Mouse (Mus musculus): Measurements from ENCODE around the gene Rrp7a. TPM values are rescaled to one million over a fixed set of nuclear protein-coding genes. Genes with fewer than 3 reads are reported as not detected.
A peak's percentile ranks its signal among the peaks of the same experiment; 100 is the strongest.

The Rrp7a gene
- polyA plus RNA-seq, 1 experiment from 2014 or later: 72.7 TPM

GRCm38 (mm10) chr15:83099533-83100331, 22.9 kb downstream of the Rrp7a start:
- 2% methylated on average over 31 of the region's 31 CpGs for WGBS
- ATAC-seq (ENCODE audit: low FRiP score): peak; percentile 72
- Histone ChIP-seq H3K36me3 (no peaks in the 10 kb centered on the region), H3K4me2 (peak overlapping the region; percentile 59), H3K4me1 (replicated peaks) (peaks cover 19% of the 10 kb centered on the region), H3K27me3 (peaks cover 31% of the 10 kb centered on the region), H3K9ac (peak overlapping the region; percentile 66), H3K27ac (peak overlapping the region; percentile 15; the same call in 1 of the 2 replicates), H3K4me3 (peak overlapping the region; percentile 34), H3K9me3 (no peaks in the 10 kb centered on the region)

- no peaks in the 10 kb centered on the region for H3K36me3 ChIP-seq
- H3K4me1 ChIP-seq (replicated peaks): peaks cover 19% of the 10 kb centered on the region
- H3K27ac ChIP-seq: no peak overlapping the region
- no peak overlapping the region for H3K4me3 ChIP-seq
- ATAC-seq (ENCODE audit: low FRiP score): no peak
- no peak overlapping the region for H3K9ac ChIP-seq
- H3K4me2 ChIP-seq: no peak overlapping the region
- WGBS: 51% methylated on average over 2 of the region's 2 CpGs
- H3K9me3 ChIP-seq: no peaks in the 10 kb centered on the region
- peaks cover 21% of the 10 kb centered on the region for H3K27me3 ChIP-seq
Measured at GRCm38 (mm10) chr15:83095950-83096349, 26.7 kb downstream of the Rrp7a start.

GRCm38 (mm10) chr15:83093687-83094086, 28.9 kb downstream of the Rrp7a start:
- H3K27ac ChIP-seq: no peak overlapping the region
- no peak for ATAC-seq (ENCODE audit: low FRiP score)
- peaks cover 36% of the 10 kb centered on the region for H3K27me3 ChIP-seq
- H3K4me3 ChIP-seq: no peak overlapping the region
- H3K9me3 ChIP-seq: no peaks in the 10 kb centered on the region
- 79% methylated on average over 2 of the region's 2 CpGs for WGBS
- H3K9ac ChIP-seq: no peak overlapping the region
- H3K4me1 ChIP-seq (replicated peaks): peaks cover 12% of the 10 kb centered on the region
- H3K36me3 ChIP-seq: no peaks in the 10 kb centered on the region
- no peak overlapping the region for H3K4me2 ChIP-seq

- Histone ChIP-seq H3K27me3 (peaks cover 40% of the 10 kb centered on the region), H3K4me3 (no peak overlapping the region), H3K9me3 (no peaks in the 10 kb centered on the region), H3K36me3 (no peaks in the 10 kb centered on the region), H3K9ac (no peak overlapping the region), H3K4me1 (replicated peaks) (peaks cover 19% of the 10 kb centered on the region), H3K27ac (no peak overlapping the region), H3K4me2 (no peak overlapping the region)
- WGBS: 54% methylated on average over 3 of the region's 3 CpGs
- no peak for ATAC-seq (ENCODE audit: low FRiP score)
Measured at GRCm38 (mm10) chr15:83090874-83091273, 31.7 kb downstream of the Rrp7a start.

GRCm38 (mm10) chr15:83089429-83089605, 33.3 kb downstream of the Rrp7a start, which contains the start of gene Serhl:
Serhl (plus strand) TSS chr15:83089506.
- no peak for ATAC-seq (ENCODE audit: low FRiP score)
- Histone ChIP-seq H3K4me1 (replicated peaks) (peaks cover 23% of the 10 kb centered on the region), H3K4me3 (no peak within 1 kb of the TSS; the same call in 1 of the 2 replicates), H3K36me3 (no peaks in the 10 kb centered on the region), H3K4me2 (peak within 1 kb of the TSS; percentile 39), H3K9me3 (no peaks in the 10 kb centered on the region), H3K27ac (peak within 1 kb of the TSS; percentile 2; the same call in 1 of the 2 replicates), H3K9ac (0 out of 2 replicates have a peak within 1 kb of the TSS, but pooled peaks have one; percentile 49), H3K27me3 (peaks cover 46% of the 10 kb centered on the region)
- 15% methylated on average over 7 of the region's 7 CpGs for WGBS

- H3K9me3 ChIP-seq: no peaks in the 10 kb centered on the region
- WGBS: 5% methylated on average over 27 of the region's 27 CpGs
- H3K4me1 ChIP-seq (replicated peaks): peaks cover 28% of the 10 kb centered on the region
- no peak overlapping the region; the same call in 1 of the 2 replicates for H3K4me3 ChIP-seq
- H3K27me3 ChIP-seq: peaks cover 46% of the 10 kb centered on the region
- H3K4me2 ChIP-seq: peak overlapping the region; percentile 39
- no peak for ATAC-seq (ENCODE audit: low FRiP score)
- H3K36me3 ChIP-seq: no peaks in the 10 kb centered on the region
- peak overlapping the region; percentile 2; the same call in 1 of the 2 replicates for H3K27ac ChIP-seq
- 0 out of 2 replicates have a peak overlapping the region, but pooled peaks have one; percentile 49 for H3K9ac ChIP-seq
Measured at GRCm38 (mm10) chr15:83088495-83089428, 33.8 kb downstream of the Rrp7a start.

GRCm38 (mm10) chr15:83086636-83087328, 35.8 kb downstream of the Rrp7a start:
- Histone ChIP-seq H3K9me3 (no peaks in the 10 kb centered on the region), H3K4me3 (no peak overlapping the region), H3K27me3 (peaks cover 47% of the 10 kb centered on the region), H3K4me2 (no peak overlapping the region), H3K36me3 (no peaks in the 10 kb centered on the region), H3K27ac (no peak overlapping the region), H3K9ac (no peak overlapping the region), H3K4me1 (replicated peaks) (peaks cover 39% of the 10 kb centered on the region)
- no peak for ATAC-seq (ENCODE audit: low FRiP score)
- 89% methylated on average over 13 of the region's 13 CpGs for WGBS

GRCm38 (mm10) chr15:83085901-83086300, 36.7 kb downstream of the Rrp7a start:
- H3K9me3 ChIP-seq: no peaks in the 10 kb centered on the region
- WGBS: 36% methylated on average over 7 of the region's 7 CpGs
- H3K36me3 ChIP-seq: no peaks in the 10 kb centered on the region
- no peak overlapping the region for H3K4me3 ChIP-seq
- no peak overlapping the region for H3K9ac ChIP-seq
- no peak for ATAC-seq (ENCODE audit: low FRiP score)
- H3K27ac ChIP-seq: no peak overlapping the region
- peaks cover 42% of the 10 kb centered on the region for H3K4me1 ChIP-seq (replicated peaks)
- peaks cover 47% of the 10 kb centered on the region for H3K27me3 ChIP-seq
- no peak overlapping the region for H3K4me2 ChIP-seq

- Histone ChIP-seq H3K4me2 (peak overlapping the region; percentile 43), H3K4me3 (peak overlapping the region; percentile 15; the same call in 1 of the 2 replicates), H3K36me3 (no peaks in the 10 kb centered on the region), H3K27me3 (peaks cover 30% of the 10 kb centered on the region), H3K27ac (peak overlapping the region; percentile 79), H3K9me3 (no peaks in the 10 kb centered on the region), H3K4me1 (replicated peaks) (peaks cover 34% of the 10 kb centered on the region), H3K9ac (peak overlapping the region; percentile 53; the same call in 1 of the 2 replicates)
- 27% methylated on average over 13 of the region's 13 CpGs for WGBS
- peak; percentile 79 for ATAC-seq (ENCODE audit: low FRiP score)
Measured at GRCm38 (mm10) chr15:83084022-83084640, 38.5 kb downstream of the Rrp7a start.

- peaks cover 28% of the 10 kb centered on the region for H3K4me1 ChIP-seq (replicated peaks)
- peak; percentile 43 for ATAC-seq (ENCODE audit: low FRiP score)
- H3K9ac ChIP-seq: peak overlapping the region; percentile 53; the same call in 1 of the 2 replicates
- no peaks in the 10 kb centered on the region for H3K36me3 ChIP-seq
- H3K27ac ChIP-seq: peak overlapping the region; percentile 79
- H3K4me3 ChIP-seq: peak overlapping the region; percentile 15; the same call in 1 of the 2 replicates
- peaks cover 26% of the 10 kb centered on the region for H3K27me3 ChIP-seq
- 47% methylated on average over 5 of the region's 5 CpGs for WGBS
- H3K4me2 ChIP-seq: peak overlapping the region; percentile 43
- no peaks in the 10 kb centered on the region for H3K9me3 ChIP-seq
Measured at GRCm38 (mm10) chr15:83083530-83083929, 39.1 kb downstream of the Rrp7a start.

GRCm38 (mm10) chr15:83075607-83076525, 46.7 kb downstream of the Rrp7a start:
- Histone ChIP-seq H3K4me3 (no peak overlapping the region), H3K9ac (no peak overlapping the region), H3K4me2 (no peak overlapping the region), H3K9me3 (no peaks in the 10 kb centered on the region), H3K27ac (no peak overlapping the region), H3K27me3 (peaks cover 11% of the 10 kb centered on the region; the same call in 1 of the 2 replicates), H3K36me3 (no peaks in the 10 kb centered on the region), H3K4me1 (replicated peaks) (no peaks in the 10 kb centered on the region)
- no peak for ATAC-seq (ENCODE audit: low FRiP score)
- WGBS: 68% methylated on average over 27 of the region's 27 CpGs

Data from hindbrain, embryonic 13.5 days (tissue).